Mouse (Mus musculus) lung, embryonic 14.5 days (tissue): Measurements from ENCODE around the gene Rpl3. TPM values are rescaled to one million over a fixed set of nuclear protein-coding genes. Genes with fewer than 3 reads are reported as not detected.
A peak's percentile ranks its signal among the peaks of the same experiment; 100 is the strongest.

Experiments
- ATAC-seq: fragments of 200-750 bp; cut with Nextera tagmentation; 2 replicates; pipeline ENCODE4 v1.8.0; 2017; ENCODE audit warnings: mild to moderate bottlenecking, moderate TSS enrichment, moderate library complexity; ENCODE audit not compliant: insufficient read depth
- DNase-seq: peaks from one replicate; pipeline ENCODE4 v3.0.0-alpha.2; 2015
- H3K27ac ChIP-seq: fragments of 300-500 bp; sonication (generic); 2 replicates; pipeline ENCODE4 v1.5.1; 2014; ENCODE audit warnings: low read depth, mild to moderate bottlenecking, moderate library complexity
- H3K27me3 ChIP-seq: fragments of 300-500 bp; sonication (generic); 2 replicates; pipeline ENCODE4 v1.6.1; 2014; ENCODE audit warnings: low read length, control low read depth; ENCODE audit not compliant: insufficient read depth
- H3K36me3 ChIP-seq: fragments of 300-500 bp; sonication (generic); 2 replicates; pipeline ENCODE4 v1.6.1; 2014; ENCODE audit warnings: control low read depth; ENCODE audit not compliant: insufficient read depth
- H3K4me1 ChIP-seq: fragments of 300-500 bp; sonication (generic); 2 replicates; pipeline ENCODE4 v1.6.1; 2014; ENCODE audit warnings: antibody characterized with exemption, control low read depth; ENCODE audit not compliant: insufficient read depth
- H3K4me2 ChIP-seq: fragments of 300-500 bp; sonication (generic); 2 replicates; pipeline ENCODE4 v1.6.1; 2014; ENCODE audit warnings: mild to moderate bottlenecking
- H3K4me3 ChIP-seq: fragments of 300-500 bp; sonication (generic); 2 replicates; pipeline ENCODE4 v1.5.1; 2014; ENCODE audit warnings: low read depth, low read length
- H3K9ac ChIP-seq: fragments of 300-500 bp; sonication (generic); 2 replicates; pipeline ENCODE4 v1.6.1; 2014
- H3K9me3 ChIP-seq: fragments of 300-500 bp; sonication (generic); 2 replicates; pipeline ENCODE4 v1.6.1; 2016; ENCODE audit warnings: low read depth, low read length, control low read depth
- CTCF ChIP-seq: IDR thresholded peaks from 2 replicates; pipeline ENCODE4 v1.5.1; 2016; ENCODE audit warnings: antibody characterized with exemption, low read depth
- WGBS: fragments of 180-500 bp; shearing (Covaris S2); extraction: QIAGEN DNeasy Blood & Tissue Kit; methylation state at CpG from one replicate; pipeline ENCODE4 v1.1.7; 2014; 5-methylcytosine and 5-hydroxymethylcytosine counted together
- polyA plus RNA-seq: library from polyadenylated mRNA; unstranded; fragments of >200 nt; fragmentation: Nextera tagmentation; extraction: Ambion mirVana; gene quantifications from 2 replicates; pipeline ENCODE4 v1.2.1, GENCODE M21; 2014

The Rpl3 gene
- polyA plus RNA-seq = 1,315 and 1,365 TPM in 2 replicates

DNA sequence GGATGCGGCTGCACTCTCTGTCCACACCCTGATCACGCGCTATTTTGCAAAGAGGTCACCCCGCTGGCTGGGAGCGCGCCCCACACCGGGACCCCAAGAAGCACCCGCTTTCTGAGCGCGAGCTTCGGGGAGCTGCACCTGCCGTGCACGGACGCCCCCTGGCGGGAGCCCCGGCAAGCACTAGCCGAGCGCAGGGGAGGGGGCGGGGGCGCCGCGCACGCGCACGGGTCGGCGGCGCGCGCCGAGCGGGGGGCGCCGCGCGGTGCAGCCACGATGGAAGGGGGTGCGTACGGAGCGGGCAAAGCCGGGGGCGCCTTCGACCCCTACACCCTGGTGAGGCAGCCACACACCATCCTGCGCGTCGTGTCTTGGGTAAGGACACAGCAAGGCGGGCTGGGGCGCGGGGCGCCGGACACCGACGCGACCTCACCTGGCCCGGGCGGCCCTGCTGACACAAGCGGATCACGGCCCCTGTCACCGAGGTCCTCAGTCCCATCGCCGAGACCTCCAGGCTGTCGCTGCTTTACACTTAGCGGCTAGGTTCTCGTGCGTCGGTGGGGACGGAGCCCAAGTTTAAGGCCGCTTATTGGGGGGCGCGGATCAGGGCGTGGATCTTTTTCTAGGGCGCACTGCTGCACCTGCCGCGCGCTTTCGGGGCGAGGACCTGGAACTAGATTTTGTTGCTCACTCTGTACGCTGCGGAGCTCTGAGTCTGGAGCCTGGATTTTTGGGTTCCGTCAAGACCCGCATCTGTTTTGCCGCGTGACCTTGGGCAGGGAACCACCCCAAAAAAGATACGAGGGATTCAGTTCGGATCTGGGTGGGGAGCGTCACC lies at the start of gene Rpl3, which contains the start of gene Syngr1:
TSS of gene Rpl3 (minus strand) at position 748 of the 835 bp plus-strand sequence.
TSS of gene Syngr1 (plus strand) at position 214 of the 835 bp plus-strand sequence.
- DNase-seq (peak; percentile 71), ATAC-seq (peak; percentile 64)
- WGBS = 1% methylated on average over 85 of the region's 86 CpGs
- Histone ChIP-seq H3K4me1 (no peaks in the 10 kb centered on the region), H3K4me3 (peak within 1 kb of the TSS; percentile 59), H3K36me3 (no peaks in the 10 kb centered on the region), H3K9ac (peak within 1 kb of the TSS; percentile 60), H3K27ac (no peak within 1 kb of the TSS), H3K9me3 (no peaks in the 10 kb centered on the region), H3K27me3 (peaks cover 34% of the 10 kb centered on the region), H3K4me2 (peak within 1 kb of the TSS; percentile 94)
- TF ChIP-seq CTCF = peak; percentile 69

GRCm38 (mm10) chr15:80140878-80141277 lies 49.2 kb upstream of the Rpl3 start:
- Histone ChIP-seq H3K27ac (no peak overlapping the region), H3K36me3 (peaks cover 43% of the 10 kb centered on the region), H3K4me3 (no peak overlapping the region), H3K9ac (no peak overlapping the region), H3K4me1 (no peaks in the 10 kb centered on the region), H3K27me3 (no peaks in the 10 kb centered on the region), H3K9me3 (no peaks in the 10 kb centered on the region; the same call in 1 of the 2 replicates), H3K4me2 (no peak overlapping the region)
- 77% methylated on average over 3 of the region's 3 CpGs for WGBS
- no peak for TF ChIP-seq CTCF
- DNase-seq (no peak), ATAC-seq (no peak)

- Histone ChIP-seq H3K4me1 (no peaks in the 10 kb centered on the region), H3K27me3 (no peaks in the 10 kb centered on the region), H3K36me3 (peaks cover 43% of the 10 kb centered on the region), H3K9ac (no peak overlapping the region), H3K9me3 (no peaks in the 10 kb centered on the region; the same call in 1 of the 2 replicates), H3K4me2 (no peak overlapping the region), H3K4me3 (no peak overlapping the region), H3K27ac (no peak overlapping the region)
- WGBS = 83% methylated on average over 2 of the region's 2 CpGs
- DNase-seq (no peak), ATAC-seq (no peak)
- TF ChIP-seq CTCF = no peak
Measured at GRCm38 (mm10) chr15:80140302-80140701, 48.6 kb upstream of the Rpl3 start.

DNA sequence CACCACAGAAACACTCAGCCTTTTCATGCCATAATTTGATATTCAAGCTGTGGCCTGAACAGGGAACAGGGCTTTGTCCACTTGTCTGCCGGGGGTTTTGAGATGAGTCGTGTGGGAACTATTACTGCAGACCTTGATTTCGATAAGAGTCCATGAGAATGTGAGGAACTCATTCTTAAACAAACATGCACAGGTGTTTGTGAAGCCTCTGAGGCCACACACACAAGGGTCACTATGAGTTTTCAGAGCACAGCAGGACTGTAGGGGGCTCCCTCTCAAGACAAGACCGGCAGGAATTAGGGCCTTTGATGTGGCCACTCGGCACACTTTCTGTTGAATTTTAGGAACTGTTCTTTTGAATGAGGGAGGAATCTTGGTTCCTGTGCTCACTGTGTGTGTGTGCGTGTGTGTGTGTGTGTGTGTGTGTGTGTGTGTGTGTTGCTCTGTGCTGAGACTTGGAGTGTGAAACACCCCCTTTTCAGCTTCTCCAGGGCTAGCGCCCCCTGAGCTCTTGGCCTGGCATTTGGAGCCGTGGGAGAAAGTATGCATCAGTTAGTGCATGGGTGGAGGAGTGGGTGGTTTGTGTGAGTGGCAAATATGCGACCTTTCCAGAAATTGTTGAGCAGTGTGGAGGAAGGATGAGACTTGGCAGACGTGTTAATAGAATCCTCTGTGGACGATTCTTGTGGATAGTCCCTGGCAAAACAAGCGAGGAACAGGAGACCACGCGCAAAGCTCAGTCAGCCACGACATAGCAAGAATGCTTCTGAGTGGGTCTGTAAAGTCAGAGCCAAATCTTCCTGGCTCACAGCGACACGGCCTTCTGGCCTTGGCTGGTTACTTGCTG lies 46.5 kb upstream of the Rpl3 start:
- peak; percentile 17 for DNase-seq
- H3K9ac ChIP-seq = no peak overlapping the region; the same call in 1 of the 2 replicates
- ATAC-seq = no peak
- peak overlapping the region; percentile 34; the same call in 1 of the 2 replicates for H3K27ac ChIP-seq
- H3K9me3 ChIP-seq = no peaks in the 10 kb centered on the region; the same call in 1 of the 2 replicates
- H3K4me2 ChIP-seq = no peak overlapping the region
- no peak overlapping the region for H3K4me3 ChIP-seq
- H3K27me3 ChIP-seq = no peaks in the 10 kb centered on the region
- H3K4me1 ChIP-seq = peaks cover 5% of the 10 kb centered on the region; the same call in 1 of the 2 replicates
- TF ChIP-seq CTCF = peak; percentile 23; the same call in 1 of the 2 replicates
- H3K36me3 ChIP-seq = peaks cover 31% of the 10 kb centered on the region
- 56% methylated on average over 17 of the region's 17 CpGs for WGBS

DNA sequence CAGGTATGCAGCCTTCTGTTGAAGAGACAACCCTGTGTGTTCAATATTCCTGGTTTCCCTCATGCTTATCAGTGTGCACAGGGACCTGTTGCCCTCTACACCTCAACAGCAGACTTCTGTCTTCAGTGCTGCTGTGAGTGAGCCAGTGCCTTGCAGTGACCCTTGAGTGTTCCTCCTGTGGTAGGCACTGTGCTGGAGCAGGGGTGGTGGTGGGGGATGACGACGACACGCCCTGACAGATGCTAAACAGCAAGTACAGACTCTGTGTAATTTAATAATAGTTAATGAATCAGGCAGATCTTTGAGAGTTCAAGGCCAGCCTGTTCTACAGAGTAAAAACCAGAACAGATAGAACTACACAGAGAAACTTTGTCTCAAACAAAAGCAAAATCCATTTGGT lies 45.0 kb upstream of the Rpl3 start:
- ATAC-seq (no peak), DNase-seq (no peak)
- H3K4me3 ChIP-seq = no peak overlapping the region
- no peak overlapping the region for H3K27ac ChIP-seq
- peaks cover 19% of the 10 kb centered on the region for H3K36me3 ChIP-seq
- no peaks in the 10 kb centered on the region for H3K9me3 ChIP-seq
- WGBS = 85% methylated on average over 3 of the region's 3 CpGs
- H3K4me2 ChIP-seq = no peak overlapping the region
- TF ChIP-seq CTCF = no peak
- H3K27me3 ChIP-seq = no peaks in the 10 kb centered on the region
- peaks cover 5% of the 10 kb centered on the region; the same call in 1 of the 2 replicates for H3K4me1 ChIP-seq
- H3K9ac ChIP-seq = no peak overlapping the region

DNA sequence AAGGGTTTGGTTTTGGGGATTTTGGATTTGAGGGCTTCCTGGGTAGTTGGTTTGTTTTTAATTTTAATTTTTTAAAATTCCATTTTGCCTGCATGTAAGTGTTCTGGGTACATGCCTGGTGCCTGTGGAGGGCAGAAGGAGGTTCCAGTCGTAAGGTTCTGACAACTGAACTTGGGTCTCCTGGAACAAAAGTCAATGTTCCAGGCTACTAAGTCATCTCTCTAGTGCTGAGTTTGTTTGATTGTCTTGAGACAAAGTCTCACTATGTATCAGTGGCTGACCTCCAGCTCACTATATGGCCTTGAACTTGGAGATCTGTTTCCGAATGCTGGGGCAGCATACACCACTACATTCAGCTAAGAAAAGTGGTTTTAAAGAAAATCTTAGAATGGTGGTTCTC lies 43.8 kb upstream of the Rpl3 start:
- H3K27ac ChIP-seq = no peak overlapping the region
- peaks cover 11% of the 10 kb centered on the region; the same call in 1 of the 2 replicates for H3K36me3 ChIP-seq
- ATAC-seq (no peak), DNase-seq (no peak)
- H3K4me3 ChIP-seq = no peak overlapping the region
- H3K4me2 ChIP-seq = no peak overlapping the region
- no peaks in the 10 kb centered on the region for H3K9me3 ChIP-seq
- peaks cover 5% of the 10 kb centered on the region; the same call in 1 of the 2 replicates for H3K4me1 ChIP-seq
- no peaks in the 10 kb centered on the region for H3K27me3 ChIP-seq
- no peak overlapping the region for H3K9ac ChIP-seq
- no peak for TF ChIP-seq CTCF
- WGBS = 95% methylated on average over 2 of the region's 2 CpGs

DNA sequence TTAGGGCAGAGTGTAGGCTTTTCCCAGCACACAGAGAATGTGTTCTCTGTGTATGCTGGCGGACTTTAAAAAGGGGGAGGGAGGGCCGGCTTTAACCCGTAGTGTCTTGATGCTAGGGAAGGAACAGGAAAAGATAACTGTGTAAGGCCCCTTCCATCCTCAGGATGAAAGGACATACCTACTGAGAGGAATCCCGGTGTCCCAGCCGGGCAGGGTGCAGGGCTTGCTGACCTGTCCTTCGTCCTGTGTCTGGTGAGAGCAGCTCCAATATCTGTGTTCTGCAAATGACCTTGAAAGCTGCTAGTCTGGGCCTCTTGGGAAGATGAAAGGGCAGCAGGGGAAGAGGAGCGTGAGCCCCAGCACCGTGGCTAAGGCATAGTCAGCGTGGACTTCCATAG lies 42.8 kb upstream of the Rpl3 start:
- H3K9me3 ChIP-seq = no peaks in the 10 kb centered on the region
- WGBS = 51% methylated on average over 9 of the region's 9 CpGs
- DNase-seq (no peak), ATAC-seq (no peak)
- peak overlapping the region; percentile 73 for H3K4me3 ChIP-seq
- H3K9ac ChIP-seq = peak overlapping the region; percentile 84
- peaks cover 5% of the 10 kb centered on the region; the same call in 1 of the 2 replicates for H3K4me1 ChIP-seq
- H3K4me2 ChIP-seq = peak overlapping the region; percentile 73
- H3K27ac ChIP-seq = peak overlapping the region; percentile 99
- H3K27me3 ChIP-seq = no peaks in the 10 kb centered on the region
- H3K36me3 ChIP-seq = 0 out of 2 replicates have a peak, but pooled peaks cover 7% of the 10 kb centered on the region
- no peak for TF ChIP-seq CTCF
